Mouse (Mus musculus): ENCODE data around the gene Hgd. TPM values are rescaled to one million over a fixed set of nuclear protein-coding genes. Genes with fewer than 3 reads are reported as not detected.
A peak's percentile ranks its signal among the peaks of the same experiment; 100 is the strongest.

Hgd gene
- polyA plus RNA-seq, 1 experiment from 2014 or later = 0.48 TPM

- 58% methylated on average over 9 of the region's 9 CpGs for WGBS
- ATAC-seq = no peak
Measured at GRCm38 (mm10) chr16:37663643-37664459, 83.9 kb downstream of the Hgd start.

GRCm38 (mm10) chr16:37665394-37665935, 85.5 kb downstream of the Hgd start:
- ATAC-seq = peak; percentile 58; the same call in 1 of the 2 replicates
- WGBS = 47% methylated on average over 5 of the region's 5 CpGs

More at GRCm38 (mm10) chr16:37663643-37664459, 83.9 kb downstream of the Hgd start:
- Histone ChIP-seq H3K36me3 (ENCODE audit: insufficient read depth, low read length) (no peaks in the 10 kb centered on the region), H3K27me3 (replicated peaks; ENCODE audit: insufficient read depth, low read length) (no peaks in the 10 kb centered on the region), H3K4me1 (ENCODE audit: insufficient read depth, low read depth, low read length) (no peaks in the 10 kb centered on the region), H3K9me3 (ENCODE audit: low read length) (no peaks in the 10 kb centered on the region), H3K27ac (ENCODE audit: low read length) (no peak overlapping the region), H3K4me3 (ENCODE audit: low read depth, low read length) (no peak overlapping the region), H3K9ac (replicated peaks; ENCODE audit: low read depth) (no peak overlapping the region), H3K4me2 (replicated peaks; ENCODE audit: low read depth, low read length) (no peak overlapping the region)
- TF ChIP-seq EP300 (IDR thresholded peaks at IDR 0.05) = no peak
- DNase-seq (ENCODE audit: low spot score) = no peak

GRCm38 (mm10) chr16:37670666-37671283, 90.8 kb downstream of the Hgd start:
- H3K9ac ChIP-seq (replicated peaks; ENCODE audit: low read depth) = no peak overlapping the region
- ATAC-seq (peak; percentile 95), DNase-seq (ENCODE audit: low spot score) (peak; percentile 61)
- no peak for TF ChIP-seq CTCF (IDR thresholded peaks at IDR 0.05)
- TF ChIP-seq EP300 (IDR thresholded peaks at IDR 0.05) = peak; percentile 25; the same call in 1 of the 2 replicates
- H3K4me1 ChIP-seq (ENCODE audit: insufficient read depth, low read depth, low read length) = no peaks in the 10 kb centered on the region
- no peak overlapping the region for H3K4me3 ChIP-seq (ENCODE audit: low read depth, low read length)
- H3K9me3 ChIP-seq (ENCODE audit: low read length) = no peaks in the 10 kb centered on the region
- peak overlapping the region; percentile 43 for H3K27ac ChIP-seq (ENCODE audit: low read length)
- no peaks in the 10 kb centered on the region for H3K36me3 ChIP-seq (ENCODE audit: insufficient read depth, low read length)
- 19% methylated on average over 4 of the region's 4 CpGs for WGBS
- no peaks in the 10 kb centered on the region for H3K27me3 ChIP-seq (replicated peaks; ENCODE audit: insufficient read depth, low read length)
- no peak overlapping the region for H3K4me2 ChIP-seq (replicated peaks; ENCODE audit: low read depth, low read length)

More at GRCm38 (mm10) chr16:37665394-37665935, 85.5 kb downstream of the Hgd start:
- H3K27me3 ChIP-seq (replicated peaks; ENCODE audit: insufficient read depth, low read length) = no peaks in the 10 kb centered on the region
- H3K27ac ChIP-seq (ENCODE audit: low read length) = no peak overlapping the region
- no peak for DNase-seq (ENCODE audit: low spot score)
- H3K9me3 ChIP-seq (ENCODE audit: low read length) = no peaks in the 10 kb centered on the region
- no peak for TF ChIP-seq CTCF (IDR thresholded peaks at IDR 0.05)
- TF ChIP-seq EP300 (IDR thresholded peaks at IDR 0.05) = no peak
- H3K4me1 ChIP-seq (ENCODE audit: insufficient read depth, low read depth, low read length) = no peaks in the 10 kb centered on the region
- H3K9ac ChIP-seq (replicated peaks; ENCODE audit: low read depth) = no peak overlapping the region
- no peak overlapping the region for H3K4me3 ChIP-seq (ENCODE audit: low read depth, low read length)
- no peaks in the 10 kb centered on the region for H3K36me3 ChIP-seq (ENCODE audit: insufficient read depth, low read length)
- no peak overlapping the region for H3K4me2 ChIP-seq (replicated peaks; ENCODE audit: low read depth, low read length)

GRCm38 (mm10) chr16:37675326-37675725, 95.4 kb downstream of the Hgd start:
- WGBS = 95% methylated on average over 5 of the region's 5 CpGs
- Histone ChIP-seq H3K27ac (ENCODE audit: low read length) (no peak overlapping the region), H3K4me3 (ENCODE audit: low read depth, low read length) (no peak overlapping the region), H3K36me3 (ENCODE audit: insufficient read depth, low read length) (no peaks in the 10 kb centered on the region), H3K27me3 (replicated peaks; ENCODE audit: insufficient read depth, low read length) (no peaks in the 10 kb centered on the region), H3K4me1 (ENCODE audit: insufficient read depth, low read depth, low read length) (no peaks in the 10 kb centered on the region), H3K9me3 (ENCODE audit: low read length) (no peaks in the 10 kb centered on the region), H3K9ac (replicated peaks; ENCODE audit: low read depth) (no peak overlapping the region), H3K4me2 (replicated peaks; ENCODE audit: low read depth, low read length) (no peak overlapping the region)
- ATAC-seq = no peak
- TF ChIP-seq CTCF (IDR thresholded peaks at IDR 0.05) = no peak
- TF ChIP-seq EP300 (IDR thresholded peaks at IDR 0.05) = no peak
- DNase-seq (ENCODE audit: low spot score) = no peak

GRCm38 (mm10) chr16:37676024-37676676, 96.2 kb downstream of the Hgd start:
- Histone ChIP-seq H3K27ac (ENCODE audit: low read length) (no peak overlapping the region), H3K36me3 (ENCODE audit: insufficient read depth, low read length) (no peaks in the 10 kb centered on the region), H3K9me3 (ENCODE audit: low read length) (no peaks in the 10 kb centered on the region), H3K27me3 (replicated peaks; ENCODE audit: insufficient read depth, low read length) (no peaks in the 10 kb centered on the region), H3K4me3 (ENCODE audit: low read depth, low read length) (no peak overlapping the region), H3K4me2 (replicated peaks; ENCODE audit: low read depth, low read length) (no peak overlapping the region), H3K9ac (replicated peaks; ENCODE audit: low read depth) (no peak overlapping the region), H3K4me1 (ENCODE audit: insufficient read depth, low read depth, low read length) (no peaks in the 10 kb centered on the region)
- no peak for TF ChIP-seq CTCF (IDR thresholded peaks at IDR 0.05)
- no peak for TF ChIP-seq EP300 (IDR thresholded peaks at IDR 0.05)
- ATAC-seq (no peak), DNase-seq (ENCODE audit: low spot score) (no peak)
- WGBS = 56% methylated on average over 17 of the region's 17 CpGs

- 47% methylated on average over 4 of the region's 4 CpGs for WGBS
- H3K4me2 ChIP-seq (replicated peaks; ENCODE audit: low read depth, low read length) = no peak overlapping the region
- H3K9ac ChIP-seq (replicated peaks; ENCODE audit: low read depth) = no peak overlapping the region
- H3K4me3 ChIP-seq (ENCODE audit: low read depth, low read length) = no peak overlapping the region
- no peak for DNase-seq (ENCODE audit: low spot score)
- ATAC-seq = no peak
- no peaks in the 10 kb centered on the region for H3K9me3 ChIP-seq (ENCODE audit: low read length)
- H3K36me3 ChIP-seq (ENCODE audit: insufficient read depth, low read length) = no peaks in the 10 kb centered on the region
- no peaks in the 10 kb centered on the region for H3K27me3 ChIP-seq (replicated peaks; ENCODE audit: insufficient read depth, low read length)
- TF ChIP-seq EP300 (IDR thresholded peaks at IDR 0.05) = no peak
- TF ChIP-seq CTCF (IDR thresholded peaks at IDR 0.05) = no peak
- no peaks in the 10 kb centered on the region for H3K4me1 ChIP-seq (ENCODE audit: insufficient read depth, low read depth, low read length)
- no peak overlapping the region for H3K27ac ChIP-seq (ENCODE audit: low read length)
Measured at GRCm38 (mm10) chr16:37676677-37677072, 96.7 kb downstream of the Hgd start.
